Mouse (Mus musculus) heart, embryonic 12.5 days (tissue): ENCODE data around the gene Golga2. TPM values are rescaled to one million over a fixed set of nuclear protein-coding genes. Genes with fewer than 3 reads are reported as not detected.

Experiments used
- ATAC-seq: fragments of 200-750 bp; cut with Nextera tagmentation; 2 replicates; pipeline ENCODE4 v1.8.0; 2017; ENCODE audit warnings: moderate TSS enrichment, moderate library complexity; ENCODE audit not compliant: insufficient number of reproducible peaks, low FRiP score
- H3K27ac ChIP-seq: fragments of 300-500 bp; sonication (generic); 2 replicates; pipeline ENCODE4 v1.5.1; 2016; ENCODE audit warnings: mild to moderate bottlenecking, moderate library complexity; ENCODE audit not compliant: poor library complexity, severe bottlenecking
- H3K27me3 ChIP-seq: fragments of 300-500 bp; sonication (generic); replicated peaks from 2 replicates; pipeline ENCODE4 v1.6.1; 2016; ENCODE audit warnings: mild to moderate bottlenecking, moderate library complexity
- H3K36me3 ChIP-seq: fragments of 300-500 bp; sonication (generic); 2 replicates; pipeline ENCODE4 v1.6.1; 2016; ENCODE audit warnings: mild to moderate bottlenecking, moderate library complexity
- H3K4me1 ChIP-seq: fragments of 300-500 bp; sonication (generic); replicated peaks from 2 replicates; pipeline ENCODE4 v1.6.1; 2016; ENCODE audit warnings: mild to moderate bottlenecking
- H3K4me2 ChIP-seq: fragments of 300-500 bp; sonication (generic); 2 replicates; pipeline ENCODE4 v1.6.1; 2016; ENCODE audit warnings: mild to moderate bottlenecking, moderate library complexity
- H3K4me3 ChIP-seq: fragments of 300-500 bp; sonication (generic); 2 replicates; pipeline ENCODE4 v1.5.1; 2016; ENCODE audit warnings: mild to moderate bottlenecking
- H3K9ac ChIP-seq: fragments of 300-500 bp; sonication (generic); 2 replicates; pipeline ENCODE4 v1.6.1; 2016; ENCODE audit warnings: mild to moderate bottlenecking, moderate library complexity
- H3K9me3 ChIP-seq: fragments of 300-500 bp; sonication (generic); replicated peaks from 2 replicates; pipeline ENCODE4 v1.6.1; 2016; ENCODE audit warnings: mild to moderate bottlenecking, moderate library complexity
- WGBS: fragments of 180-500 bp; shearing (Covaris S2); methylation state at CpG from one replicate; pipeline ENCODE4 v1.1.7; 2016; 5-methylcytosine and 5-hydroxymethylcytosine counted together
- polyA plus RNA-seq: library from polyadenylated mRNA; unstranded; fragments of >200 nt; fragmentation: Nextera tagmentation; extraction: Ambion mirVana; gene quantifications from 2 replicates; pipeline ENCODE4 v1.2.1, GENCODE M21; 2016

Golga2 gene
- polyA plus RNA-seq, 1 experiment from 2014 or later = 30.7 TPM

DNA sequence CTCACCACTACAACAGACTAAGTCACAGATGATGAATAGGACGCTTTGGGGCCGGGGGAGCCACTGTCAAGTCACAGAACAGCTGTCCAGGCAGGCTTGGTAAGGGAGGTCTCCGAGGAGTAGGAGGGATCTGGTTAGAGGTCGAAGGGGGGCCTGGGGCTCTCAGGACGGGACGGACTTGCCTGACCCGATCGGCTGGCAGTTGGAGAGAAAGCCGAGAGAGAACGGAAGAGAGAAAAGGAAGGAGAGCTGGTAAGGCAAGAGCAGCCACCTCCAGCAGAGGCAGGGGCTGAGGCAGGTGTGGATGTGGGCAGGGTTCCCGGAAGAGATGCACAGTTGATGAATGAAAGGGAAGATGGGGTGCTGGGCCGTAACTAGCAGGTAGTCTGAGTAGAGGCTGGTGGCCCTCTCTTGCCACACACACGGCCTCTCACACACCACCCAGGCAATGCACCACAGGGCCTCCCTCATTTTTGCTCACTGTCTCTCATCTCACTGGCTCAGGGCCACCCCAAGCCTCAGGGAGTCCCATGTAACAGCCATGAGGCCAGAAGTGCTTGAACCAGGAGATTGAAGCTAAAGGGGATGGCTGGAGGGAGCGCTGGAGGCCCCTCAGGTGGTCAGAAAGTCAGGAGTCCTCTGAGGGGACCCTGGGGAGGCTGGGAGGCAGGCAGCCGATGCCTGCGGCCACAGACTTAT lies 21.8 kb downstream of the Golga2 start:
- peaks cover 61% of the 10 kb centered on the region for H3K36me3 ChIP-seq
- H3K9me3 ChIP-seq = no peaks in the 10 kb centered on the region
- peaks cover 24% of the 10 kb centered on the region for H3K4me1 ChIP-seq
- no peak overlapping the region for H3K9ac ChIP-seq
- no peak for ATAC-seq
- H3K27ac ChIP-seq = no peak overlapping the region
- H3K4me2 ChIP-seq = no peak overlapping the region
- 83% methylated on average over 16 of the region's 16 CpGs for WGBS
- no peak overlapping the region for H3K4me3 ChIP-seq
- peaks cover 9% of the 10 kb centered on the region; the same call in 1 of the 2 replicates for H3K27me3 ChIP-seq

DNA sequence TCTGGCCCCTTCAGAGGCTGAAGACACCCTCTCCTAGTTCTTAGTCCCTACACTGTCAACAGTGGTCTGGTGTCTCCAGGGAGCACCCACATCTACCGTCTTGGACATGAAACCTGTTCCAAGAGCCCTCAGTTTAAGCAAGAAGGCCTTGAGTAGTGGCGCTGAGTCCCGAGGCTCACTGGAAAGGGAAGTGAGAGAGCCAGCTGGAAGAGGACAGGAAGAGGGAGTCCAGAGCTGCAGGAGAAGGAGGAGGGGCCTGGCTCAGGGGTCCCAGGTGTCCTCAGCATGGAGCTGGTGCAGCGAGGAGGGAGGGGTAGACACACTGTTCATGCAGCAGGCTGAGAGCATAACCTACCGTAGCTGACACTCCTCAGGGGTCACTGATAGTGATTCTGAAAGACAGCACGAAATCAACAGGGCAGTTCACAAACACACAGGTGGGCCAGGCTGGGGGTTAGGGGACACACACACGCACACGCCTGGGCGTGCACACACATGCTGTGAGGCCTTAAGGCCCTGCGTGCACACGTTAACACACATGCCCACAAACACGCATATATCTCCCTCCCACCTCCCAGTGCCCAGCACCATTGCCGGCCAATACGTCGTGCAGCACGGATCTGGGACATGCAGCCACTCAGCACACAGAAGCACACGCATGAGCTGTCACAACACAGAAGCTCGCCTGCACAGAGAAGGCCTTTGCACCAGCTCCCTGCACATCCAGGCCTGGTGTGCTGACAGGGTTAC lies 23.1 kb downstream of the Golga2 start:
- ATAC-seq = no peak
- Histone ChIP-seq H3K4me1 (peaks cover 30% of the 10 kb centered on the region), H3K9ac (0 out of 2 replicates have a peak overlapping the region, but pooled peaks have one; percentile 9), H3K4me3 (no peak overlapping the region), H3K27ac (no peak overlapping the region), H3K27me3 (peaks cover 13% of the 10 kb centered on the region), H3K36me3 (peaks cover 49% of the 10 kb centered on the region), H3K9me3 (no peaks in the 10 kb centered on the region), H3K4me2 (peak overlapping the region; percentile 99; the same call in 1 of the 2 replicates)
- 84% methylated on average over 18 of the region's 18 CpGs for WGBS

- Histone ChIP-seq H3K4me3 (peak overlapping the region; percentile 69), H3K27ac (no peak overlapping the region), H3K9me3 (no peaks in the 10 kb centered on the region), H3K9ac (peak overlapping the region; percentile 86), H3K27me3 (peaks cover 13% of the 10 kb centered on the region), H3K4me2 (peak overlapping the region; percentile 99), H3K4me1 (peaks cover 42% of the 10 kb centered on the region), H3K36me3 (peaks cover 35% of the 10 kb centered on the region)
- 11% methylated on average over 35 of the region's 42 CpGs for WGBS
- no peak; the same call in 1 of the 2 replicates for ATAC-seq
These were observed 24.5 kb downstream of the Golga2 start for GRCm38 (mm10) chr2:32311443-32312317.

- peak overlapping the region; percentile 99 for H3K4me2 ChIP-seq
- ATAC-seq = peak; percentile 86
- no peak overlapping the region for H3K27ac ChIP-seq
- peak overlapping the region; percentile 69 for H3K4me3 ChIP-seq
- H3K27me3 ChIP-seq = peaks cover 19% of the 10 kb centered on the region
- no peaks in the 10 kb centered on the region for H3K9me3 ChIP-seq
- H3K36me3 ChIP-seq = peaks cover 27% of the 10 kb centered on the region
- under 1% methylated on average over 55 of the region's 56 CpGs for WGBS
- peak overlapping the region; percentile 86 for H3K9ac ChIP-seq
- H3K4me1 ChIP-seq = peaks cover 50% of the 10 kb centered on the region
These were observed 25.3 kb downstream of the Golga2 start for GRCm38 (mm10) chr2:32312318-32312964.

DNA sequence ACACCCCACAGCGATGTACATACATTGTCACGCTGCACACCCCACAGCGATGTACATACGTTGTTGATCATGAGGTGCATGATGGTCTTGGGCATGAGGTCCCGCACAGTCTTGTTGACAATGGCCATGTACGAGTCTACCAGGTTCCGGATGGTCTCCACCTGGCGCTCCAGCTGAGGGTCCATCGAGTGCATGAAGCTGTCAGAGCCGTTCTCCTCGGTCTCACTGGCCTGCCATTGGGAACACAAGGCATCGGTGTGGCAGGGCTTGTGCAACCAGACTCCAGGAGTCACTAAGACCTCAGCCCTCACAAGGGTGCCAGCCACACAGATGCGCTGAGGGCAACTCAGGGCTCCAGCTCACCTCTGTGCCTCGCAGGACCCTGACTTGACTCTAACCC lies 27.6 kb downstream of the Golga2 start:
- Histone ChIP-seq H3K27me3 (peaks cover 32% of the 10 kb centered on the region), H3K9me3 (no peaks in the 10 kb centered on the region), H3K4me3 (no peak overlapping the region), H3K36me3 (peaks cover 6% of the 10 kb centered on the region), H3K4me2 (no peak overlapping the region), H3K27ac (peak overlapping the region; percentile 77), H3K9ac (no peak overlapping the region), H3K4me1 (peaks cover 72% of the 10 kb centered on the region)
- no peak for ATAC-seq
- WGBS = 92% methylated on average over 14 of the region's 14 CpGs

GRCm38 (mm10) chr2:32315751-32316150 lies 28.6 kb downstream of the Golga2 start:
- Histone ChIP-seq H3K4me1 (peaks cover 75% of the 10 kb centered on the region), H3K36me3 (no peaks in the 10 kb centered on the region), H3K4me3 (peak overlapping the region; percentile 6; the same call in 1 of the 2 replicates), H3K27ac (peak overlapping the region; percentile 77), H3K9me3 (no peaks in the 10 kb centered on the region), H3K4me2 (peak overlapping the region; percentile 21), H3K27me3 (peaks cover 36% of the 10 kb centered on the region), H3K9ac (no peak overlapping the region)
- 6% methylated on average over 8 of the region's 8 CpGs for WGBS
- no peak for ATAC-seq

DNA sequence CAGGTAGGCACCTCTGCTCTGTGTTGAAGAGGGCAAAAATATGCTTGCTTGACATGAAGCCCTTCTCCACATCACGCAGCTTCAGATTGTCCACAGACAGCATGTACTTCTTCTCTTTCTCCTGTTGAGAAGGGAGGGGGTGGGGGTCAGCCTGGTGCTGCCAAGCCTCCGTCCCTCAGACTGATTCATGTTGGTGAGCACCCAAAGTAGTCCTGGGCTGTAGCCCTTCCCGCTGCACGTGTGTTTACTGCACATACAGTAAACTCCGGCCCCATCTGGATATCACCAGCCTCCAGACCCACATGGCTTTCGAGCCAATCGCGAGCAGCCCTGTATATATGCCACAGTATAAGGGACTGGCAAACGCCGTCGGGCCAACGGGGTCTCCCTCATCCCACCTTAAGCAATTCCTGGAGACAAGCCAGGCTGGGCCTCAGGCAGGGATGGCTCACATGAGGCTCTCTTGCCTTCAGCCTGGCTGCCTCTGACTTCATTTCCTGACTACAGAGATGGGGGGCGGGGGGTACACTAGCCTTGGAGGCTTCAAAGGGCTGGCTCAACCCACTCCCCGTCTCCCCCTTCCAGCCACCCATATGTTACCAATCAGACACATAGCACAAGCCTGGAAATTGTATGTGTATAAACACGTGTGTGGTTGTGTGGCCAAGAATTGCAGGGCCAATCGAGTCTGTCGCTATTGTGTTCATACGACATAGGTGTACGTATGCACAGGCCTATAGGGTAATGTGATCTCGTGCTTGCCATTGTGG lies 29.9 kb downstream of the Golga2 start:
- ATAC-seq = peak; percentile 7
- WGBS = 61% methylated on average over 20 of the region's 20 CpGs
- peaks cover 34% of the 10 kb centered on the region for H3K27me3 ChIP-seq

GRCm38 (mm10) chr2:32317791-32318417 lies 30.7 kb downstream of the Golga2 start:
- peak overlapping the region; percentile 70 for H3K4me2 ChIP-seq
- H3K4me3 ChIP-seq = peak overlapping the region; percentile 52
- peak overlapping the region; percentile 73 for H3K9ac ChIP-seq
- H3K4me1 ChIP-seq = peaks cover 65% of the 10 kb centered on the region
- WGBS = 12% methylated on average over 14 of the region's 19 CpGs
- ATAC-seq = peak; percentile 80
- peak overlapping the region; percentile 84 for H3K27ac ChIP-seq
- no peaks in the 10 kb centered on the region for H3K36me3 ChIP-seq
- no peaks in the 10 kb centered on the region for H3K9me3 ChIP-seq
- peaks cover 38% of the 10 kb centered on the region for H3K27me3 ChIP-seq

More for the DNA sequence above, 29.9 kb downstream of the Golga2 start:
- H3K4me1 ChIP-seq = peaks cover 67% of the 10 kb centered on the region
- peak overlapping the region; percentile 77 for H3K27ac ChIP-seq
- peak overlapping the region; percentile 70 for H3K4me2 ChIP-seq
- H3K9me3 ChIP-seq = no peaks in the 10 kb centered on the region
- no peaks in the 10 kb centered on the region for H3K36me3 ChIP-seq
- no peak overlapping the region for H3K4me3 ChIP-seq
- H3K9ac ChIP-seq = 0 out of 2 replicates have a peak overlapping the region, but pooled peaks have one; percentile 2

- H3K4me1 ChIP-seq = peaks cover 65% of the 10 kb centered on the region
- ATAC-seq = no peak
- H3K4me2 ChIP-seq = peak overlapping the region; percentile 70
- H3K36me3 ChIP-seq = no peaks in the 10 kb centered on the region
- peak overlapping the region; percentile 73 for H3K9ac ChIP-seq
- H3K27ac ChIP-seq = peak overlapping the region; percentile 84
- no peaks in the 10 kb centered on the region for H3K9me3 ChIP-seq
- 66% methylated on average over 14 of the region's 14 CpGs for WGBS
- peaks cover 43% of the 10 kb centered on the region for H3K27me3 ChIP-seq
- H3K4me3 ChIP-seq = peak overlapping the region; percentile 52
These were observed 31.8 kb downstream of the Golga2 start for GRCm38 (mm10) chr2:32318709-32319585.
